Comparison of ENCODE assay signal across 19 mouse cellular contexts in the genomic region with DNA sequence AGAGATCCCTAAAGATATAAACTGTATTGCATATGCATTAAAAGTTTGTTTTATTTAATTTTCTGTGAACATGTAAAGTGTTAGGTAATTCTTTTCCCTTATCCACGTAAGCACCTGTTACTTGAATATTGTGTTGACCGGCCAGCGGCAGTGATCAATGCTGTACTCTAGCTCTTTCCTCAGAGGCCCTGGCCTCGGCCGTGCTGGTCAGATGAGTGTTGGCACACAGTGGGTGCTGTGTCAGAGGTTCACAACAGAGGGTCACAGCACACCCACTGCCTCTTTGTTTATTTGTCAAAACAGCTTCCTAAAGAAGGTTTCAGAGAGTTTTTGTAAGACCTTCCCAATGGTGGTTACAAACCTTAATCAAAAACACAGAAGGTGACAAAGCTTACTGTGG. TPM values are rescaled to one million over a fixed set of nuclear protein-coding genes. Genes with fewer than 3 reads are reported as not detected.
A peak's percentile ranks its signal among the peaks of the same experiment; 100 is the strongest.
DNase-seq lines count a peak whose midpoint lies in the region; ATAC-seq and TF ChIP-seq lines count a peak whose summit lies in the region.
"Had no signal": no experiment of that assay in that cellular context is flagged by ENCODE, and none has a peak within 500 bp of the region (broad histone marks: within the 10 kb centered on the region; RNA-seq: fewer than 3 reads in every experiment).

No protein-coding gene starts in this region.

- H3K9me3 ChIP-seq in liver, embryonic 12.5 days (replicated peaks), result no peaks in the 10 kb centered on the region
- H3K9me3 ChIP-seq in liver, postnatal 0 days (ENCODE audit: low read length), result no peaks in the 10 kb centered on the region
- H3K9me3 ChIP-seq: G1E had no signal

- no peak for TF ChIP-seq EP300 in liver, postnatal 0 days (IDR thresholded peaks at IDR 0.05; ENCODE audit: low read depth)

- no peak overlapping the region for H3K9ac ChIP-seq in liver, adult 2 months (ENCODE audit: low read depth, low read length)
- no peak overlapping the region for H3K9ac ChIP-seq in liver, embryonic 12.5 days
- no peak overlapping the region for H3K9ac ChIP-seq in liver, postnatal 0 days (replicated peaks)

- no peak for TF ChIP-seq CTCF in liver, adult 2 months (IDR thresholded peaks at IDR 0.05; ENCODE audit: low read depth, low read length)
- no peak for TF ChIP-seq CTCF in liver, postnatal 0 days (IDR thresholded peaks at IDR 0.05; ENCODE audit: low read depth)

- TF ChIP-seq POLR2A in liver, adult 2 months (IDR thresholded peaks at IDR 0.05; ENCODE audit: extremely low read depth, insufficient read depth, low read length), result no peak

- H3K27ac ChIP-seq in liver, adult 2 months (replicated peaks; ENCODE audit: insufficient read depth, low read depth, low read length), result peak overlapping the region; percentile 59
- H3K27ac ChIP-seq in liver, embryonic 12.5 days, result no peak overlapping the region
- no peak overlapping the region for H3K27ac ChIP-seq in liver, postnatal 0 days (ENCODE audit: low read depth)

- no peaks in the 10 kb centered on the region for H3K27me3 ChIP-seq in liver, adult 2 months (ENCODE audit: control insufficient read depth, insufficient read depth, low read length)
- H3K27me3 ChIP-seq in liver, embryonic 12.5 days (replicated peaks), result no peaks in the 10 kb centered on the region
- no peaks in the 10 kb centered on the region for H3K27me3 ChIP-seq in liver, postnatal 0 days (ENCODE audit: insufficient read depth, low read length)
- H3K27me3 ChIP-seq: CH12.LX, Patski had no signal

- ATAC-seq in liver, embryonic 12.5 days, result no peak
- peak; percentile 87 for ATAC-seq in liver, postnatal 0 days
- ATAC-seq: activated CD4-positive, CD25-positive, alpha-beta regulatory T cell, adult 4 months; CD4-positive, CD25-positive, alpha-beta regulatory T cell, adult 4 months; Patski had no signal

- H3K36me3 ChIP-seq in liver, adult 2 months (ENCODE audit: control insufficient read depth, insufficient read depth, low read length), result peaks cover 28% of the 10 kb centered on the region; the same call in 1 of the 2 replicates
- peaks cover 94% of the 10 kb centered on the region for H3K36me3 ChIP-seq in liver, embryonic 12.5 days
- H3K36me3 ChIP-seq in liver, postnatal 0 days (replicated peaks; ENCODE audit: insufficient read depth, low read length), result peaks cover 58% of the 10 kb centered on the region

- WGBS in liver, adult 2 months, result 37% methylated on average over 5 of the region's 5 CpGs
- 90% methylated on average over 5 of the region's 5 CpGs for WGBS in liver, embryonic 12.5 days (ENCODE audit: insufficient replicate concordance)
- WGBS in liver, postnatal 0 days (ENCODE audit: insufficient replicate concordance), result 79% methylated on average over 5 of the region's 5 CpGs

- H3K4me2 ChIP-seq in liver, embryonic 12.5 days, result no peak overlapping the region
- H3K4me2 ChIP-seq in liver, postnatal 0 days (ENCODE audit: low read depth, low read length), result no peak overlapping the region

- H3K4me1 ChIP-seq in liver, adult 2 months (ENCODE audit: control insufficient read depth, insufficient read depth, low read length), result peaks cover 5% of the 10 kb centered on the region
- no peaks in the 10 kb centered on the region; the same call in 1 of the 2 replicates for H3K4me1 ChIP-seq in liver, embryonic 12.5 days
- no peaks in the 10 kb centered on the region for H3K4me1 ChIP-seq in liver, postnatal 0 days (ENCODE audit: insufficient read depth)

- DNase-seq in liver, adult 2 months (ENCODE audit: extremely low read depth, low read depth, low spot score), result peak; percentile 88
- DNase-seq in liver, postnatal 0 days, result peak; percentile 31
- DNase-seq in liver, result no peak
- DNase-seq: adrenal gland, adult 2 months; adrenal gland, adult 8-10 months; adrenal gland, postnatal 10 days; adrenal gland, postnatal 14 days; adrenal gland, postnatal 25 days; adrenal gland, postnatal 36 days; B cell, adult 2 months; cerebellum, adult 11 months; cerebellum, adult 11-12 months; cerebellum, adult 18-20 months had no signal

- H3K4me3 ChIP-seq in liver, adult 2 months (ENCODE audit: insufficient read depth, low read depth, low read length), result no peak overlapping the region
- H3K4me3 ChIP-seq in liver, embryonic 12.5 days, result no peak overlapping the region
- no peak overlapping the region for H3K4me3 ChIP-seq in liver, postnatal 0 days (ENCODE audit: low read depth, low read length)

- no peaks in the 10 kb centered on the region; the same call in 1 of the 2 replicates for H3K79me2 ChIP-seq in liver, adult 2 months (ENCODE audit: control insufficient read depth, insufficient read depth, low read length)

RNA-seq across cellular contexts. Expression of a gene that starts 51.6 kb away (rescaled TPM):
- 2.3 and 3.0 TPM in 2 replicates for total RNA-seq in liver, adult 2 months (2014; rRNA removed)
- 6.2 and 6.8 TPM in 2 replicates for polyA plus RNA-seq in liver, adult 2 months (2012; rRNA removed)
- 5.6 and 6.2 TPM in 2 replicates for polyA plus RNA-seq in liver, embryonic 12.5 days (2016; fragmentation: Nextera tagmentation; extraction: Ambion mirVana)
- 1.9 and 2.5 TPM in 2 replicates for polyA plus RNA-seq in liver, postnatal 0 days (2015; fragmentation: Nextera tagmentation; extraction: Ambion mirVana)
- polyA plus RNA-seq: G1E had no signal
